Mouse (Mus musculus): ENCODE measurements at regions not wholly inside any gene's neighbourhood (a gene's known extent, or its start where the extent isn't known, plus 50 kb on each side); places are given as distances from the start of the nearest gene placed in this dataset.
A peak's percentile ranks its signal among the peaks of the same experiment; 100 is the strongest.

DNA sequence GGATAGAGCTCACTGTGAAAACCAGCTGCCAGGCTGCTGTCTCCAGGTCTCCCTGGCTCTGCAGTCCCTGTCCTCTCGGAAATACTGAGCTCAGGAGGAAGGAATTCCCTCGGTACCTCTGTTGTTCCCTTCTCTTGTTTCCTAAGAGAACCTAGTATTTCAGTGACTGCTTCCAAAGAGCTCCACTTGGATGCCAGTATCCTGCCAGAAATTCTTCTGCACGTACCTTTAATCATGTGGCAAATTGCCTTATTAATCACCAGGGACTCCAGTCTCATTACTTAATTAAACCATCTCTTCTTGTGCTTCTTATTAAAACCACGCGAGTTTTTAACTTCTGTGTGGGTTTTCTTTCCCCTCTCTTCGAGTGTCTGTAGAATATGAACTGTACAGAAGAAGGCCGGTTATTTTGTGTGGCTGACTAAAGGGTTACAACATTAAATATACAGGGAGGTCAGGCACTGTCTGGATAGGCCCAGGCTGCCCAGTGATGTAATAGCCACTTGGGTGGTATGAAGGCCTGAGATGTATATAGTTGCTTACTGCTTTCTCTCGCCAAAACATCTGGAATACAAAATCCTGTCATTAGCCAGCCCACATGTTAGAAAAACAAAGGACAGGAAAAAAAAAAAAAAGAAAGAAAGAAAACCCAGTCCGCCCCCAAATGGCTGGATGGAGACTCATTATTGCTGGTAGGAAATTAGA, 183.2 kb downstream of the Gm10260 start:
- WGBS = 33% methylated on average over 9 of the region's 9 CpGs
- no peaks in the 10 kb centered on the region for H3K27me3 ChIP-seq
- no peak overlapping the region for H3K4me2 ChIP-seq
- H3K36me3 ChIP-seq = no peaks in the 10 kb centered on the region
- H3K9me3 ChIP-seq = no peaks in the 10 kb centered on the region
- no peak overlapping the region for H3K4me3 ChIP-seq
- no peak overlapping the region for H3K9ac ChIP-seq
- peak overlapping the region; percentile 64 for H3K27ac ChIP-seq
- H3K4me1 ChIP-seq = peaks cover 43% of the 10 kb centered on the region
- peak; percentile 85; the same call in 1 of the 2 replicates for ATAC-seq (ENCODE audit: borderline replicate concordance, extremely low read depth, low FRiP score, low TSS enrichment)

DNA sequence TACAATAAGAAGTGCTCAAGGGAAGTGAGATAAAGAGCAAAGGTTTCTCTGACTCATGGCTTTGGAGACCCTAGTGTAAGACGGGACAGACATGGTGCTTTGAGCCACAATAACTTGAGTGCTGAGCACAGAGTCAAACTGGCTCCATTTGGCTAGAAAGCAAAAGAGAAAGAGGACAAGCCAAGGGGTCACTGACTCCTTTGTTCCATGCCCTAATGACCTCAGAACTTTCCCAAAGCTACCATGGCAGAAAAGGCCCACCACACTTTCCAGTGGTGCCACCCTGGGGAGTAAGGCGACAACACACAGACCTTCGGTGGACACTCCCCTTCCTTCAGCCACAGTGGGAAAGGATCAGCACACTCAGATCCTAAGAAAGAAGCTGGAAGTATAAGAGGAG, 186.8 kb downstream of the Gm10260 start:
- 72% methylated on average over 3 of the region's 3 CpGs for whole genome bisulfite sequencing

DNA sequence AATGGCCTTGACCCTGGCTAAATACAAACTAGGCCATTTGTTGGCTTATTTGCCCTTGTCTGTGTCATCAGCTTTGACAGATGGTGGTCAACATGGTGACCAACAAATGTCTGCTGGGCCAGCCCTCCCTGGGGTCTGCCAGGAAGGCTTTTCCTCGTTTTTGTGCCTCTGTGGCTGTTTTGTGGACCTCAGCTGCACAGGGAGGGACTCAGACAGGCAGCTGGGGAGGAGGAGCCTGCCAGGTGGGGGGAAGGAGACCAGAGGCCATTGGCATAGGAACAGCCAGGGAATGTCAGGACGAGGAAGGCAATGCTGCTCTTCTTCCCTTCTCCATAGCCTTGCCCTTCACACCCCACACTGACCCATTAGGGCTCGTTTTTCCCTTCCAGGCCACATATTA, 188.1 kb downstream of the Gm10260 start:
- H3K27me3 ChIP-seq = no peaks in the 10 kb centered on the region
- H3K4me3 ChIP-seq = no peak overlapping the region
- no peak overlapping the region for H3K9ac ChIP-seq
- H3K4me1 ChIP-seq = peaks cover 21% of the 10 kb centered on the region
- 62% methylated on average over 3 of the region's 3 CpGs for WGBS
- no peaks in the 10 kb centered on the region for H3K36me3 ChIP-seq
- ATAC-seq (ENCODE audit: borderline replicate concordance, extremely low read depth, low FRiP score, low TSS enrichment) = no peak
- no peak overlapping the region for H3K27ac ChIP-seq
- no peaks in the 10 kb centered on the region for H3K9me3 ChIP-seq
- H3K4me2 ChIP-seq = no peak overlapping the region

More for the DNA sequence above, 186.8 kb downstream of the Gm10260 start:
- ATAC-seq (ENCODE audit: borderline replicate concordance, extremely low read depth, low FRiP score, low TSS enrichment) = no peak
- Histone ChIP-seq H3K9me3 (no peaks in the 10 kb centered on the region), H3K9ac (no peak overlapping the region), H3K36me3 (no peaks in the 10 kb centered on the region), H3K27ac (no peak overlapping the region), H3K4me1 (peaks cover 22% of the 10 kb centered on the region), H3K4me3 (no peak overlapping the region), H3K4me2 (no peak overlapping the region), H3K27me3 (no peaks in the 10 kb centered on the region)

DNA sequence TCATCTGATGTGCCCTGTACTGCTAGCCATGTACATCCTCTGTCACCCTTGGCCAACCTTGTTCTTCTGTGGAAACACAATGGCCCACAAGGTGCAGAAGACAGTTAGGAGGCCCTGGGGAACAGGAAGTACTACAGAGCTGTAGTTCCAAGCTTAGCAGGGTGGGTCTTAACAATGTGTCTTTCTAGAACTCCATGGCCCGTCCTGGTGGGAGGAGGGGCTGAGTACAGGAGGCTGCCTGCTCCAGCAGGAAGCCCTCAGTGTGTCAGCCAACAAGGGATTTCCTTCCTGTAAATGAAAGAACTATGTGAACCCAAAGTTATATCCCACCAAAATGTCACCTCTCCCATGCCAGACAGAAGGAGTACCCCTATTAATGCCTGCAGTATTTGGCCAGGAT, 190.4 kb downstream of the Gm10260 start:
- H3K36me3 ChIP-seq = no peaks in the 10 kb centered on the region
- no peak overlapping the region for H3K27ac ChIP-seq
- H3K4me3 ChIP-seq = no peak overlapping the region
- no peak overlapping the region for H3K9ac ChIP-seq
- ATAC-seq (ENCODE audit: borderline replicate concordance, extremely low read depth, low FRiP score, low TSS enrichment) = peak; percentile 64
- H3K4me1 ChIP-seq = peaks cover 9% of the 10 kb centered on the region
- H3K27me3 ChIP-seq = no peaks in the 10 kb centered on the region
- no peak overlapping the region for H3K4me2 ChIP-seq
- 12% methylated on average over 1 of the region's 1 CpGs for WGBS
- H3K9me3 ChIP-seq = no peaks in the 10 kb centered on the region

DNA sequence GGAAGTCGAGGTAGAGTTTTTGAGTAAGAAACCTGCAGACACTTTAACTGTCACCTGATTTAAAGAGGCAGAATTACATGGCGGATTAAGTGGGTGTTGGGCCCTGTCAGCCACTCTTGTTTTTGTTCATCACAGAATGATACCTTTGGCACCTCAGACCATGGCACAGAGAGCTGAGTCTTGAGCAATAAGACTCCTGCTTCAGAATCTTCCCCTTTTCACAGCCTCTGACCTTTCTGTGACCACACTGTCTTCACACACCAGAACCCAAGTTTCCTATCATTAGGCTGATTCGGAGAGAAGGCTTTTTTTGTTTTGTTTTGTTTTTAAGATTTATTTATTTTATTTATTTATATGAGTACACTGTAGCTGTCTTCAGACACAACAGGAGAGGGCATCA, 192.8 kb downstream of the Gm10260 start:
- Histone ChIP-seq H3K9me3 (no peaks in the 10 kb centered on the region), H3K36me3 (no peaks in the 10 kb centered on the region), H3K27ac (no peak overlapping the region), H3K9ac (no peak overlapping the region), H3K4me1 (no peaks in the 10 kb centered on the region), H3K27me3 (no peaks in the 10 kb centered on the region), H3K4me2 (no peak overlapping the region), H3K4me3 (no peak overlapping the region)
- no peak for ATAC-seq (ENCODE audit: borderline replicate concordance, extremely low read depth, low FRiP score, low TSS enrichment)
- 74% methylated on average over 3 of the region's 3 CpGs for WGBS

DNA sequence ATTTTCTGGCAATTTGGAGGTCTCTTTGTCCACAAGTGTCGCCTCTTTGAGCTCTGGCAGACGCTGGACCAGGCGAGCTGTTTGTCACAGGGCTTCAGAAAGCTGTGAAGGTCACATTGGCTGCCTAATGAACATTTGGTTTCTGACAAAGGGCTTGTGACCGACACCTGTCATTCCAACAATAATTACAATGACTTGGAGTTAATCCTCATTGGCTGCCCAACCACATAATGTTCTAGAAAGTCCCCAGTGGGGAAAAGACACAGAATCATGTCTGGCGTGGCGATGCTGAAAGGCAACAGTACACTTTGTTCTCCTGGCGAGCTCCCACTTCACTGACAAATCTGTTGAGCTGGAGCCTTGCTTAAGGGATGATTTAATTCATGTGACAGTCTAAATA, 194.4 kb downstream of the Gm10260 start:
- Histone ChIP-seq H3K9me3 (no peaks in the 10 kb centered on the region), H3K4me1 (no peaks in the 10 kb centered on the region), H3K4me2 (no peak overlapping the region), H3K4me3 (no peak overlapping the region), H3K36me3 (no peaks in the 10 kb centered on the region), H3K27ac (no peak overlapping the region), H3K9ac (no peak overlapping the region), H3K27me3 (no peaks in the 10 kb centered on the region)
- 57% methylated on average over 7 of the region's 7 CpGs for WGBS
- no peak for ATAC-seq (ENCODE audit: borderline replicate concordance, extremely low read depth, low FRiP score, low TSS enrichment)

DNA sequence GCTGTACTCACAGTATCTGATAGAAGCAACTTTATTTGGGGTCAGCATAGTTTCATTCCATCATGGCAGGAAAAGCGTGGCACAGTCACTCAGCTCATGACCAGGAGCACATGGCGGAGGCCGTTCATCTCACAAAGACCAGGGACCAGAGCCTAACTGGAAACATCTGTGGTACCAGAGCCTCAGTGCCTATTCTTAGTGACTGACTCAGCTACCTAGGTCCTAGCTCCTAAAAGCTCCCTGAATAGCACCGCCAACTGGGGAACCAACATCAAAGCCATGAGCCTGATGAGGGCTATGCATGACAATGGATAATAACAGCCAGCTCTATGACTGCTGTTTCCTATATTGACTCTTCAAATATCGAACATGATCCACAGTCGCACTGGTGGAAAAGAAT, 198.2 kb downstream of the Gm10260 start:
- H3K27ac ChIP-seq = no peak overlapping the region
- H3K9me3 ChIP-seq = no peaks in the 10 kb centered on the region
- no peaks in the 10 kb centered on the region for H3K27me3 ChIP-seq
- no peaks in the 10 kb centered on the region for H3K4me1 ChIP-seq
- no peaks in the 10 kb centered on the region for H3K36me3 ChIP-seq
- ATAC-seq (ENCODE audit: borderline replicate concordance, extremely low read depth, low FRiP score, low TSS enrichment) = no peak
- WGBS = 82% methylated on average over 6 of the region's 6 CpGs
- H3K4me2 ChIP-seq = no peak overlapping the region
- no peak overlapping the region for H3K9ac ChIP-seq
- no peak overlapping the region for H3K4me3 ChIP-seq

DNA sequence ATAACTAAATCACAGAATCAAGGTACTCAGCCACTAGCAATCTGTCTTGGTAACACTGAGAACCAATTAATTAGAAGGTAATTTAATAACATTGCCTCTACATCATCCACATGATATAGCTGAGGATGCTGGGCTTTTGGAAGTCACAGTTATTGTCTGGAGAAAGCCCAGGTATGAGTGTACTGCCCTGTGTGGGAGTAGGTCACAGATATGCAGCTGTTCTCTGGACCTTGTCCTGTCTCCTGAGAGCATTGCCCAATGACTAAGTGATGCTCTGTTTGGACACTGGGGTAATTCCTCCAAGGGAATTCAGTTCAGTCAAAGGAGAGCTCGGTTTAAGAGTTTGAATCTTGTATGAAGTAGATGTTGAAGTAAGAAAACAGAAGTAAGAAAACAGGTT, 199.6 kb downstream of the Gm10260 start:
- Histone ChIP-seq H3K9ac (no peak overlapping the region), H3K27me3 (no peaks in the 10 kb centered on the region), H3K36me3 (no peaks in the 10 kb centered on the region), H3K4me2 (no peak overlapping the region), H3K9me3 (no peaks in the 10 kb centered on the region), H3K4me1 (no peaks in the 10 kb centered on the region), H3K4me3 (no peak overlapping the region), H3K27ac (no peak overlapping the region)
- no peak for ATAC-seq (ENCODE audit: borderline replicate concordance, extremely low read depth, low FRiP score, low TSS enrichment)
- WGBS = 52% methylated on average over 1 of the region's 1 CpGs

DNA sequence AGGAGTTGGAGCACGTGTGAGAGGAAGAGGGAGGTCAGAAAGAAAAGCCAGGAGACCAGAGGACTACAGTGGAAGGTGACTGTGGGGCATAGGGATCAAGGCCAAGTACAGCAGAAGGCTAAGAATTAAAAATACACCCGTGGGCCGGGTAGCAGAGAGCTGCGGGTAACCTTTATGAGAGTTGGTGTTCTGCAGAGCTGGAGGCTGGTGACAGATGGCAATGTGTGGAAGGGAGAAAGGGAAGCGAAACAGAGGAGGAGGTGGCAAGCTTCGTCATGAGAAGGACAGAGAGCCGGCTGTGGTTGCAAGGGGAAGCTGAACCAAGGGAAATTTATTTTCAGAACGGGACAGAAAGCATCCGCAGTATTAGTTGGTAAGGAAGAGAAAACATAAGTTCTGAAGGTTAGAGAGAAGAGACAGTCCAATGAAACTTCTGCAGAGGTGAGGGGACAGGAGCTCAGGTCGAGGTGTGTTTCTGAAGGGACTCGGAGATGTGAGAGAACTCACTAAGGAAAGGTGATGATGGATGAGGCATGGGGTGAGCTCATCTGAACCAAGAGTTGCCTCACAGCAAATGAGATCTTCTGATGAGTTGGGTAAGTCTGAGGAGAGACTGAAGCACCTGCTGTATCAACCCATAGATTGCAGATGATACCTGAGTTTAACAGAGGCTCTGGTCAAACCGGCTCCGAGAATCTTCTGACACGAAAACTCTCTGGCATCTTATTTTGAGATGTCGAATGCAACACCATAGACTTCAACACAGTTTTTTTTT, 200.6 kb downstream of the Gm10260 start:
- H3K27ac ChIP-seq = no peak overlapping the region
- no peaks in the 10 kb centered on the region for H3K9me3 ChIP-seq
- WGBS = 85% methylated on average over 15 of the region's 15 CpGs
- H3K4me3 ChIP-seq = no peak overlapping the region
- ATAC-seq (ENCODE audit: borderline replicate concordance, extremely low read depth, low FRiP score, low TSS enrichment) = no peak
- no peaks in the 10 kb centered on the region for H3K36me3 ChIP-seq
- H3K27me3 ChIP-seq = no peaks in the 10 kb centered on the region
- no peaks in the 10 kb centered on the region for H3K4me1 ChIP-seq
- no peak overlapping the region for H3K4me2 ChIP-seq
- no peak overlapping the region for H3K9ac ChIP-seq

DNA sequence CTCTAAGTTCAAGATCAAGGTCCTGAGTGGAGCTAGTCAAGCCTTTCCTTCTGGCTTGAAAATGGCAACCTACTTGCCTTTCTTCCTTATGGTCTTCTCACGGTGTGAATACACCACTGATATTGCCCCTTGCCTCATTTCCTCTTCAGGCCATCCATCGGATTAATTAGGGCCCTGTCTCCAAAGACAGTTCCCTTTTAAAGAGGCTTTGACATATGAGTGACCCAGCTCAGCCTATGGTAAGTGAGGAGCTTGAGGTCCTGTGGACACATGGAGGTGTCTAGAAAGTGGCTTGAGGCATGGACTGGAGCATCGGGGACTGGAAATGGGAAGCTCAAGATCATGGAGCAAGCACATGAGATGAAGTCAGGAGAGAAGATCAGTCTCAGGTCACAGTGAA, 201.5 kb downstream of the Gm10260 start:
- Histone ChIP-seq H3K9me3 (no peaks in the 10 kb centered on the region), H3K36me3 (no peaks in the 10 kb centered on the region), H3K27me3 (no peaks in the 10 kb centered on the region), H3K4me3 (no peak overlapping the region), H3K27ac (no peak overlapping the region), H3K9ac (no peak overlapping the region), H3K4me1 (0 out of 2 replicates have a peak, but pooled peaks cover 5% of the 10 kb centered on the region), H3K4me2 (no peak overlapping the region)
- 89% methylated on average over 3 of the region's 3 CpGs for whole genome bisulfite sequencing
- ATAC-seq (ENCODE audit: borderline replicate concordance, extremely low read depth, low FRiP score, low TSS enrichment) = no peak

DNA sequence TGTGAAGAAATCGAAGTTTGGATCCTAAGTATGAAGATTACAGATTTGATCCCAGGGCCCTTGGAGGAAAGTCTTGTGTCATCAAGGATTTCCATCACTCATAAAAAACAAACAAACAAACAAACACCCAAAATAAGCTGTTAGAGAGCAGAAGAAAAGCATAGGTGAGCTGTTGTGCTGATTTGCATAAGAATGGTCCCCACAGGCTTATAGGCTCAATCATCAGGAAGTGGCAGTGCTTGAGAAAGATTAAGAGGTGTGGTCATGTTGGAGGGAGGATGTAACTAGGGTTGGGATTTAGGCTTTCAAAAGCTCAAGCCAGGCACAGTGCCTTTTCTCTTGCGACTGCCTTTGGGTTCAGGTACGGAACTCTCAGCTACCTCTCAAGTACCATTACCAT, 205.1 kb downstream of the Gm10260 start:
- H3K4me3 ChIP-seq = no peak overlapping the region
- H3K9ac ChIP-seq = no peak overlapping the region
- WGBS = 91% methylated on average over 3 of the region's 3 CpGs
- no peak overlapping the region for H3K27ac ChIP-seq
- no peaks in the 10 kb centered on the region for H3K36me3 ChIP-seq
- no peaks in the 10 kb centered on the region for H3K27me3 ChIP-seq
- ATAC-seq (ENCODE audit: borderline replicate concordance, extremely low read depth, low FRiP score, low TSS enrichment) = no peak
- H3K9me3 ChIP-seq = no peaks in the 10 kb centered on the region
- H3K4me1 ChIP-seq = 0 out of 2 replicates have a peak, but pooled peaks cover 5% of the 10 kb centered on the region
- H3K4me2 ChIP-seq = no peak overlapping the region

DNA sequence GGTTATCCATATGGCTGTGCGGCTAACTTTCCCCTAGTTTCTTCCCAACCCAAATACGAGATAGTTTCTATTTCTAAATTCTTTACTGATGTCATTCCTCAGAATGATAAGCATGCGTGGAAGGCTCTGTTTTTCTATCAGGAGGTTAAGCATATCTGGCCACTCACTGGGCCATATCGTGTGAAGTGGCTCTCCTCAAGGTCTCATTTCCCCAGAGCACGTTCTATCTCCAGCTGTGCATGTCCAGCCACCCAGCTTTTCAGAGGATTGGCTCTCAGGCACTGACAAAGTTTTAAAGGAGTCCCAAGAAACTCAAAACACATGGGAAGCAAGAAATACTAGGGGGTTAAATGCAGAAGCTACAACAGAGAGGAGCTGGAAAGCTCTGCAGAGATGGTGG, 205.8 kb downstream of the Gm10260 start:
- 45% methylated on average over 5 of the region's 5 CpGs for WGBS
- H3K9me3 ChIP-seq = no peaks in the 10 kb centered on the region
- no peak overlapping the region for H3K4me2 ChIP-seq
- H3K4me3 ChIP-seq = no peak overlapping the region
- no peak overlapping the region for H3K27ac ChIP-seq
- no peak for ATAC-seq (ENCODE audit: borderline replicate concordance, extremely low read depth, low FRiP score, low TSS enrichment)
- peaks cover 6% of the 10 kb centered on the region for H3K4me1 ChIP-seq
- H3K36me3 ChIP-seq = no peaks in the 10 kb centered on the region
- no peaks in the 10 kb centered on the region for H3K27me3 ChIP-seq
- H3K9ac ChIP-seq = no peak overlapping the region

Measured in lung, embryonic 15.5 days (tissue).